ENCODE assay signal across 11 mouse cellular contexts in genomic region chr2:75923807-75924340, GRCm38 (mm10). TPM values are rescaled to one million over a fixed set of nuclear protein-coding genes. Genes with fewer than 3 reads are reported as not detected.
"Had no signal": no experiment of that assay in that cellular context is flagged by ENCODE, and none has a peak within 500 bp of the region (broad histone marks: within the 10 kb centered on the region; RNA-seq: fewer than 3 reads in every experiment).

No protein-coding gene starts in this region.

- H3K4me3 ChIP-seq: limb, embryonic 13.5 days; midbrain, embryonic 13.5 days had no signal

- H3K27ac ChIP-seq: limb, embryonic 13.5 days; liver, embryonic 14.5 days; midbrain, embryonic 13.5 days; stomach, postnatal 0 days had no signal

- H3K4me2 ChIP-seq: limb, embryonic 13.5 days; midbrain, embryonic 13.5 days had no signal

- H3K36me3 ChIP-seq: midbrain, embryonic 13.5 days had no signal

- DNase-seq: kidney, adult 18-20 months; kidney, postnatal 10 days; left cerebral cortex, postnatal 4 days; lung, adult 18-20 months; lung, postnatal 36 days; thymus, postnatal 25 days had no signal

- H3K27me3 ChIP-seq: limb, embryonic 13.5 days; midbrain, embryonic 13.5 days had no signal

- ATAC-seq: midbrain, embryonic 13.5 days had no signal

- H3K9me3 ChIP-seq: limb, embryonic 13.5 days; midbrain, embryonic 13.5 days had no signal

- H3K9ac ChIP-seq: limb, embryonic 13.5 days; liver, embryonic 14.5 days; midbrain, embryonic 13.5 days had no signal

- H3K4me1 ChIP-seq: limb, embryonic 13.5 days had no signal

RNA-seq across cellular contexts. Expression of gene Ttc30a2, which starts 54.1 kb away (rescaled TPM):
- total RNA-seq: megakaryocyte progenitor cell, adult 5-6 weeks had no signal
